Mouse (Mus musculus): ENCODE data around the gene Chrdl2. TPM values are rescaled to one million over a fixed set of nuclear protein-coding genes. Genes with fewer than 3 reads are reported as not detected.

Chrdl2 gene
- total RNA-seq, 1 experiment = 0.36 TPM

DNA sequence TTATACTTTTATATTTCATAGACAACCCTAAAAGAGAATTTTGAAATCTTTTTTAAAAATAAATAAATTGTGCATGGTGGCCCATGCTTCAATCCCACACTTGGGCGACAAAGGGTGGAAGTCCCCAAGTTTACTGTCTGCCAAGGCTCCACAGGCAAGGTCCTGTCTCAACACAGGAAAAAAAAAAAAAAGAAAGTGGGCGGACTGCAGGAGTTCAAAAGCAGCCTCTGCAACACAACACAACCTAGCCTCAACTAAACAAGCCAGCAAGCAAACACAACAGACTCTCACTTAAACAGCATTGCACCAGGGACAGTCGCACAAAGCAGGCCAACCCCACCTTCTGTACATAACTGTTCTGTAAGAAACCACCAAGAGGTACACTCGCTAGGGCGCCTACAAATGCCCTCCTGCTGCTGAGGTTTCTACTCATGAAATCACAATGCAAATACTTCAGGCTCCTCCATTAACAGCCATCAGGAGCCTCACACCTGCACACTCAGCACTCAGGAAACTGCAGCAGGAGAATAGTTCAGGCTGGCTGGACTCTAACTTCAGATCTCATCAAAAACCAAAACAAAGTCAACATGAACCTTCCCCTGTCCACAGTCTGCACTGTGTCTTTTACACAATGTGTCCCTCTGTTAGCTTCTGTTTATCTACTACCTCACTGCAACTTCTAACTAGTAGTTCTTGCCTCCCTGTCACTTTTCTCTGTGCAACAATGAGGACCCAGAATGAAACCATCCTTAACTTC, 30.0 kb upstream of the Chrdl2 start:
- Histone ChIP-seq H3K4me1 (ENCODE audit: control insufficient read depth in 2 of 2, insufficient read depth in 2 of 2, low read length in 2 of 2, poor library complexity in 1 of 2) (peaks cover 0 to 3% of the 10 kb centered on the region in 2 experiments; a peak in 3 of 4 replicates), H3K27ac (ENCODE audit: insufficient read depth, low read depth, low read length, poor library complexity, severe bottlenecking) (no peak overlapping the region), H3K9me3 (ENCODE audit: control insufficient read depth, insufficient read depth, low read depth, low read length) (no peaks in the 10 kb centered on the region), H3K4me3 (ENCODE audit: insufficient read depth in 1 of 2, low read depth in 1 of 2, low read length in 2 of 2, poor library complexity in 1 of 2, severe bottlenecking in 1 of 2) (no peak overlapping the region), H3K9ac (ENCODE audit: insufficient read depth, low read depth, low read length, poor library complexity, severe bottlenecking) (no peak overlapping the region), H3K36me3 (ENCODE audit: control insufficient read depth, insufficient read depth, low read length, poor library complexity, severe bottlenecking) (no peaks in the 10 kb centered on the region; the same call in 1 of the 2 replicates)
- TF ChIP-seq MAFK (IDR thresholded peaks at IDR 0.05; ENCODE audit: insufficient read depth, low read depth, low read length) (peak; percentile 49; the same call in 1 of the 2 replicates), ZNF384 (IDR thresholded peaks at IDR 0.05; ENCODE audit: low read depth, low read length) (peak; percentile 66), HCFC1 (IDR thresholded peaks at IDR 0.05; ENCODE audit: borderline replicate concordance, insufficient read depth, low read length) (no peak), CHD2 (IDR thresholded peaks at IDR 0.05; ENCODE audit: low read depth, low read length) (no peak), ZC3H11A (IDR thresholded peaks at IDR 0.05; ENCODE audit: borderline replicate concordance, low read depth, low read length) (no peak)
- in situ Hi-C loops (cut with MboI; ENCODE audit: low sequenced_read_pairs in 2 of 2, unreplicated experiment in 2 of 2) = no loop called here
- no peak for DNase-seq (ENCODE audit: low read depth, low spot score)

DNA sequence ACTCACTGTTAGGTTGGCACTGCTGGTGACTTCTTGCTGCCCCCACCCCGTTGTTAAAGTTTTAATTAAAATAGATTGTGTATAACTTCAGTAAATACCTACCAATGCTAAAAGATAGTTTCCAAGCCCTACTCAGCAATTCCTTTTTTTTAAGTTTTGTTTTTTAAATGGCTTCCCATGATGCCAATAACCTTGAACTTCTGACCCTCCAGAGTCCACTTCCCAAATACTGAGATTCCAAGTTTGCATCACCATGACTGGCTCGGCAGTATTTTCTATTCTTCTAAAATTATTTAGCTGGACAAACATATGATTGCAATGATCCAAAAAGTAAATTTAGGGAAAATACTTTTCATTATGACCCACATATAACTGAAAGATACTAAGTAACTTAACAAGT, 27.9 kb upstream of the Chrdl2 start:
- H3K4me1 ChIP-seq (ENCODE audit: control insufficient read depth in 2 of 2, insufficient read depth in 2 of 2, low read length in 2 of 2, poor library complexity in 1 of 2) = peaks cover 0 to 3% of the 10 kb centered on the region in 2 experiments; a peak in 2 of 4 replicates
- peak overlapping the region in 1 of 2 experiments; percentile 91; a peak in 1 of 4 replicates for H3K4me3 ChIP-seq (ENCODE audit: insufficient read depth in 1 of 2, low read depth in 1 of 2, low read length in 2 of 2, poor library complexity in 1 of 2, severe bottlenecking in 1 of 2)
- H3K9me3 ChIP-seq (ENCODE audit: control insufficient read depth, insufficient read depth, low read depth, low read length) = no peaks in the 10 kb centered on the region
- no peak overlapping the region for H3K27ac ChIP-seq (ENCODE audit: insufficient read depth, low read depth, low read length, poor library complexity, severe bottlenecking)
- H3K9ac ChIP-seq (ENCODE audit: insufficient read depth, low read depth, low read length, poor library complexity, severe bottlenecking) = no peak overlapping the region
- in situ Hi-C loops (cut with MboI; ENCODE audit: low sequenced_read_pairs in 2 of 2, unreplicated experiment in 2 of 2) = no loop called here
- no peaks in the 10 kb centered on the region; the same call in 1 of the 2 replicates for H3K36me3 ChIP-seq (ENCODE audit: control insufficient read depth, insufficient read depth, low read length, poor library complexity, severe bottlenecking)
- DNase-seq (ENCODE audit: low read depth, low spot score) = no peak
- TF ChIP-seq HCFC1 (IDR thresholded peaks at IDR 0.05; ENCODE audit: borderline replicate concordance, insufficient read depth, low read length) = no peak
- TF ChIP-seq ZC3H11A (IDR thresholded peaks at IDR 0.05; ENCODE audit: borderline replicate concordance, low read depth, low read length) = no peak
- no peak for TF ChIP-seq CHD2 (IDR thresholded peaks at IDR 0.05; ENCODE audit: low read depth, low read length)
- no peak for TF ChIP-seq ZNF384 (IDR thresholded peaks at IDR 0.05; ENCODE audit: low read depth, low read length)
- TF ChIP-seq MAFK (IDR thresholded peaks at IDR 0.05; ENCODE audit: insufficient read depth, low read depth, low read length) = no peak

DNA sequence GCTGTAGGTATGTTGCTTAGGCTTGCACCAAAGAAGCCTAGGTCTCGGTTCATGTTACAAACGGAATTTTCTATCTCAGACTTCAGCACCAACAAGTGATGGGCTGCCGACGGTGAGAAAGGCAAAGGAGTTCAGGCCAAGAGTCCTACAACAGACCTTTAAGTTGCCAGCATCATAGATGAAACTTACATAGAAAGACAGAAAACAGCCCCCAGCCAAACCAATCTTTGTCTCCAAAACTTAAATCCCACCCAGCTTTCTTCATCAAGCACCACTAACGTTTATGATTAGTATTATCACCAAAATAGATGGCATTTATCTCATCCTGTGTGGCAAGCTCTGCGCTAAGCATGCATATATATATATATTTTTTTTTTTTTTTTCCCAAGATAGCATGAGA, 26.9 kb upstream of the Chrdl2 start:
- TF ChIP-seq HCFC1 (IDR thresholded peaks at IDR 0.05; ENCODE audit: borderline replicate concordance, insufficient read depth, low read length) = no peak
- H3K4me3 ChIP-seq (ENCODE audit: insufficient read depth in 1 of 2, low read depth in 1 of 2, low read length in 2 of 2, poor library complexity in 1 of 2, severe bottlenecking in 1 of 2) = peak overlapping the region; percentile 79 to 91
- in situ Hi-C loops (cut with MboI; ENCODE audit: low sequenced_read_pairs in 2 of 2, unreplicated experiment in 2 of 2) = no loop called here
- peak overlapping the region; percentile 89 for H3K9ac ChIP-seq (ENCODE audit: insufficient read depth, low read depth, low read length, poor library complexity, severe bottlenecking)
- H3K27ac ChIP-seq (ENCODE audit: insufficient read depth, low read depth, low read length, poor library complexity, severe bottlenecking) = no peak overlapping the region; the same call in 1 of the 2 replicates
- H3K4me1 ChIP-seq (ENCODE audit: control insufficient read depth in 2 of 2, insufficient read depth in 2 of 2, low read length in 2 of 2, poor library complexity in 1 of 2) = peaks cover 0 to 3% of the 10 kb centered on the region in 2 experiments; a peak in 2 of 4 replicates
- DNase-seq (ENCODE audit: low read depth, low spot score) = no peak
- H3K9me3 ChIP-seq (ENCODE audit: control insufficient read depth, insufficient read depth, low read depth, low read length) = no peaks in the 10 kb centered on the region
- no peaks in the 10 kb centered on the region; the same call in 1 of the 2 replicates for H3K36me3 ChIP-seq (ENCODE audit: control insufficient read depth, insufficient read depth, low read length, poor library complexity, severe bottlenecking)

DNA sequence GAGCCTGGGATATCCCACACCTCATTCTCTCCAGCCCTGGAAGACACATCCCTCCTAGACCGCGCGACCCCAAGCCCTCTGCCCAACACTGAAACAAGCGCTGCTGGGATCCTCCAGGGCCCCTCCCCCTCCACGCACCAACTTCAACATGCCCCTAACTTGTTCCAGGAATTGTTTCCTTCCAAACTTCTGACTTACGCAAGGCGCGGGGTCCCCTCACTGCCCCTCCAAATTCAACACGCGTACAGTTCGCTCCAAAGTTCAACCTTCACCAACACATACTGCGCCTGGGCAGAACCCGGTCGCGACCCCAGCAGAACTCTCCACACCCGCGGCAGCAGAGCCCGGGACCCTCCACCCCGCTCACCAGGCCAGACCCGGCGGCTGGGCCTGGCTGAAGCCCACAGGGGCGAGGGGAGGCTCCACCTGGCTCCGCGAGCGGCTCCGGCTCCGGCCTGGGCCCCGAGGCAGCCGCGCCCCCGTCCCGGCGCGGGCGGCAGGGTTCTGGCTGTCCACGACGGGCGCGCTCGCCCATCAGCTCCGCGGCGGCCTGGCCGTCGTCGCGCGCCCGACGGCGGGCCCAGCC, 26.3 kb upstream of the Chrdl2 start:
- H3K27ac ChIP-seq (ENCODE audit: insufficient read depth, low read depth, low read length, poor library complexity, severe bottlenecking) = peak overlapping the region; percentile 74
- peak overlapping the region; percentile 79 to 91 for H3K4me3 ChIP-seq (ENCODE audit: insufficient read depth in 1 of 2, low read depth in 1 of 2, low read length in 2 of 2, poor library complexity in 1 of 2, severe bottlenecking in 1 of 2)
- peak overlapping the region; percentile 89 for H3K9ac ChIP-seq (ENCODE audit: insufficient read depth, low read depth, low read length, poor library complexity, severe bottlenecking)
- no peaks in the 10 kb centered on the region for H3K36me3 ChIP-seq (ENCODE audit: control insufficient read depth, insufficient read depth, low read length, poor library complexity, severe bottlenecking)
- in situ Hi-C loops (cut with MboI; ENCODE audit: low sequenced_read_pairs in 2 of 2, unreplicated experiment in 2 of 2) = no loop called here
- TF ChIP-seq ZNF384 (IDR thresholded peaks at IDR 0.05; ENCODE audit: low read depth, low read length) (no peak), HCFC1 (IDR thresholded peaks at IDR 0.05; ENCODE audit: borderline replicate concordance, insufficient read depth, low read length) (peak; percentile 46; the same call in 1 of the 2 replicates)
- H3K9me3 ChIP-seq (ENCODE audit: control insufficient read depth, insufficient read depth, low read depth, low read length) = no peaks in the 10 kb centered on the region
- H3K4me1 ChIP-seq (ENCODE audit: control insufficient read depth in 2 of 2, insufficient read depth in 2 of 2, low read length in 2 of 2, poor library complexity in 1 of 2) = peaks cover 0 to 3% of the 10 kb centered on the region in 2 experiments; a peak in 2 of 4 replicates
- no peak for DNase-seq (ENCODE audit: low read depth, low spot score)

Measured in ES-E14 (cell line).